Mouse (Mus musculus): ENCODE data around the gene Tnpo2.

Tnpo2 gene

GRCm38 (mm10) chr8:85026670-85027515, 9.8 kb upstream of the Tnpo2 start, which contains the start of gene Trir:
Gene Trir (plus strand): TSS chr8:85026823.
- in situ Hi-C loops (cut with MboI; ENCODE audit: low sequenced_read_pairs): no loop called here

GRCm38 (mm10) chr8:85027516-85027855, 9.2 kb upstream of the Tnpo2 start:
- in situ Hi-C loops (cut with MboI; ENCODE audit: low sequenced_read_pairs): no loop called here

GRCm38 (mm10) chr8:85027922-85028321, 8.8 kb upstream of the Tnpo2 start:
- in situ Hi-C loops (cut with MboI; ENCODE audit: low sequenced_read_pairs): no loop called here

GRCm38 (mm10) chr8:85029271-85029670, 7.4 kb upstream of the Tnpo2 start:
- in situ Hi-C loops (cut with MboI; ENCODE audit: low sequenced_read_pairs): no loop called here

GRCm38 (mm10) chr8:85032622-85033311, 3.9 kb upstream of the Tnpo2 start:
- in situ Hi-C loops (cut with MboI; ENCODE audit: low sequenced_read_pairs): no loop called here

- in situ Hi-C loops (cut with MboI; ENCODE audit: low sequenced_read_pairs): no loop called here
Observed at GRCm38 (mm10) chr8:85033867-85034266, 2.8 kb upstream of the Tnpo2 start.

- in situ Hi-C loops (cut with MboI; ENCODE audit: low sequenced_read_pairs): no loop called here
Observed at GRCm38 (mm10) chr8:85034764-85035163, 2.0 kb upstream of the Tnpo2 start.

- in situ Hi-C loops (cut with MboI; ENCODE audit: low sequenced_read_pairs): no loop called here
Observed at GRCm38 (mm10) chr8:85035165-85035727, 1.5 kb upstream of the Tnpo2 start.

- in situ Hi-C loops (cut with MboI; ENCODE audit: low sequenced_read_pairs): no loop called here
Observed at GRCm38 (mm10) chr8:85035728-85036310, 896 bp upstream of the Tnpo2 start.

GRCm38 (mm10) chr8:85036381-85036717, 366 bp upstream of the Tnpo2 start:
- in situ Hi-C loops (cut with MboI; ENCODE audit: low sequenced_read_pairs): no loop called here

GRCm38 (mm10) chr8:85037366-85037680, 608 bp downstream of the Tnpo2 start:
- in situ Hi-C loops (cut with MboI; ENCODE audit: low sequenced_read_pairs): no loop called here

GRCm38 (mm10) chr8:85037681-85038531, 1.2 kb downstream of the Tnpo2 start:
- in situ Hi-C loops (cut with MboI; ENCODE audit: low sequenced_read_pairs): no loop called here

GRCm38 (mm10) chr8:85043619-85044018, 6.9 kb downstream of the Tnpo2 start:
- in situ Hi-C loops (cut with MboI; ENCODE audit: low sequenced_read_pairs): no loop called here

- in situ Hi-C loops (cut with MboI; ENCODE audit: low sequenced_read_pairs): no loop called here
Observed at GRCm38 (mm10) chr8:85057367-85057766, 20.7 kb downstream of the Tnpo2 start.

- in situ Hi-C loops (cut with MboI; ENCODE audit: low sequenced_read_pairs): no loop called here
Observed at GRCm38 (mm10) chr8:85059879-85060616, 23.3 kb downstream of the Tnpo2 start, which contains the start of gene Fbxw9. Gene Fbxw9 (plus strand): TSS chr8:85060055.

- in situ Hi-C loops (cut with MboI; ENCODE audit: low sequenced_read_pairs): no loop called here
Observed at GRCm38 (mm10) chr8:85062603-85063002, 25.9 kb downstream of the Tnpo2 start.

- in situ Hi-C loops (cut with MboI; ENCODE audit: low sequenced_read_pairs): no loop called here
Observed at GRCm38 (mm10) chr8:85065213-85065612, 28.5 kb downstream of the Tnpo2 start.

- in situ Hi-C loops (cut with MboI; ENCODE audit: low sequenced_read_pairs): no loop called here
Observed at GRCm38 (mm10) chr8:85067155-85067554, 30.4 kb downstream of the Tnpo2 start.

GRCm38 (mm10) chr8:85067982-85068381, 31.3 kb downstream of the Tnpo2 start, which contains the start of gene Gm5741:
Gene Gm5741 (minus strand): TSS chr8:85067982.
- in situ Hi-C loops (cut with MboI; ENCODE audit: low sequenced_read_pairs): no loop called here

- in situ Hi-C loops (cut with MboI; ENCODE audit: low sequenced_read_pairs): no loop called here
Observed at GRCm38 (mm10) chr8:85071041-85071440, 34.3 kb downstream of the Tnpo2 start.
